Mouse (Mus musculus): ENCODE measurements around the gene Klhl29.

GRCm38 (mm10) chr12:5192380-5192718, 183.1 kb downstream of the Klhl29 start:
- TF ChIP-seq MYOG (IDR thresholded peaks at IDR 0.05; ENCODE audit: control insufficient read depth in 1 of 3, insufficient read depth in 1 of 3, insufficient read length in 2 of 3, low read depth in 2 of 3) (no peak), POLR2A (IDR thresholded peaks at IDR 0.05; ENCODE audit: insufficient read length, low read depth) (no peak), E2F4 (IDR thresholded peaks at IDR 0.05; ENCODE audit: insufficient read depth) (no peak), MAX (IDR thresholded peaks at IDR 0.05; ENCODE audit: low read depth) (no peak), SRF (IDR thresholded peaks at IDR 0.05; ENCODE audit: control insufficient read depth, insufficient read length, low read depth) (no peak), USF1 (IDR thresholded peaks at IDR 0.05; ENCODE audit: low read depth) (no peak), MYOD1 (IDR thresholded peaks at IDR 0.05; ENCODE audit: control insufficient read depth in 1 of 3, insufficient read length in 2 of 3, low read depth in 2 of 3) (no peak), CEBPB (IDR thresholded peaks at IDR 0.05; ENCODE audit: insufficient read depth, poor library complexity, severe bottlenecking) (no peak)

Measured in myocyte (in vitro differentiated cells).